Mouse (Mus musculus) thymus, adult 2 months (tissue): Measurements from ENCODE around the gene Tubg2. TPM values are rescaled to one million over a fixed set of nuclear protein-coding genes. Genes with fewer than 3 reads are reported as not detected.

Experiments
- DNase-seq: peaks from one replicate; pipeline ENCODE4 v3.0.0; 2021
- H3K27ac ChIP-seq: fragments of 200-500 bp; 2 replicates; pipeline ENCODE4 v1.5.1; 2012; ENCODE audit warnings: low read length, control low read depth; ENCODE audit not compliant: control insufficient read depth, insufficient read depth
- H3K27me3 ChIP-seq: fragments of 200-500 bp; 2 replicates; pipeline ENCODE4 v1.6.1; 2012; ENCODE audit warnings: mild to moderate bottlenecking, low read length, moderate library complexity, mixed read lengths; ENCODE audit not compliant: control insufficient read depth, insufficient read depth
- H3K36me3 ChIP-seq: fragments of 200-500 bp; 2 replicates; pipeline ENCODE4 v1.6.1; 2012; ENCODE audit warnings: mild to moderate bottlenecking, low read length, moderate library complexity; ENCODE audit not compliant: control insufficient read depth, insufficient read depth
- H3K4me1 ChIP-seq: fragments of 200-500 bp; replicated peaks from 2 replicates; pipeline ENCODE4 v1.6.1; 2012; ENCODE audit warnings: low read length; ENCODE audit not compliant: control insufficient read depth, insufficient read depth
- H3K4me3 ChIP-seq: fragments of 200-500 bp; 2 replicates; pipeline ENCODE4 v1.5.1; 2012; ENCODE audit warnings: mild to moderate bottlenecking, low read length, control low read depth, moderate library complexity; ENCODE audit not compliant: control insufficient read depth, insufficient read depth
- CTCF ChIP-seq: fragments of 200-500 bp; IDR thresholded peaks from 2 replicates; pipeline ENCODE4 v1.5.1; 2012; ENCODE audit warnings: mild to moderate bottlenecking, control low read depth, low read length, moderate library complexity, borderline replicate concordance; ENCODE audit not compliant: control insufficient read depth, poor library complexity, insufficient read depth; ENCODE audit errors: extremely low read depth
- POLR2A ChIP-seq: fragments of 200-500 bp; IDR thresholded peaks from 2 replicates; pipeline ENCODE4 v1.6.1; 2012; ENCODE audit warnings: mild to moderate bottlenecking, low read length, control low read depth, moderate library complexity; ENCODE audit not compliant: control insufficient read depth, poor library complexity, insufficient read depth; ENCODE audit errors: extremely low read depth
- WGBS: fragments of 180-500 bp; shearing (Covaris S2); methylation state at CpG from one replicate; pipeline ENCODE4 v1.1.7; 2018; 5-methylcytosine and 5-hydroxymethylcytosine counted together
- polyA plus RNA-seq: library from polyadenylated mRNA; depleted of rRNA; stranded (reverse); fragments of >200 nt; gene quantifications from 2 replicates; pipeline ENCODE4 v1.2.3, GENCODE M21; 2012

Gene Tubg2
- polyA plus RNA-seq, 1 experiment = 3.3 TPM

GRCm38 (mm10) chr11:101127075-101127474 lies 28.6 kb upstream of the Tubg2 start:
- Histone ChIP-seq H3K4me1 (0 out of 2 replicates have a peak, but pooled peaks cover 2% of the 10 kb centered on the region), H3K27ac (no peak overlapping the region), H3K27me3 (no peaks in the 10 kb centered on the region), H3K4me3 (no peak overlapping the region), H3K36me3 (peaks cover 12% of the 10 kb centered on the region)
- DNase-seq = no peak
- WGBS = 100% methylated on average over 1 of the region's 1 CpGs
- TF ChIP-seq POLR2A (no peak), CTCF (no peak)

- H3K4me3 ChIP-seq = no peak overlapping the region
- H3K27ac ChIP-seq = no peak overlapping the region
- no peak for DNase-seq
- 87% methylated on average over 11 of the region's 11 CpGs for WGBS
- H3K36me3 ChIP-seq = peaks cover 12% of the 10 kb centered on the region
- 0 out of 2 replicates have a peak, but pooled peaks cover 2% of the 10 kb centered on the region for H3K4me1 ChIP-seq
- H3K27me3 ChIP-seq = no peaks in the 10 kb centered on the region
- TF ChIP-seq CTCF = no peak
- no peak for TF ChIP-seq POLR2A
Observed at GRCm38 (mm10) chr11:101128996-101129577, 26.6 kb upstream of the Tubg2 start.

GRCm38 (mm10) chr11:101130056-101130756 lies 25.5 kb upstream of the Tubg2 start:
- Histone ChIP-seq H3K36me3 (peaks cover 12% of the 10 kb centered on the region), H3K27ac (no peak overlapping the region), H3K27me3 (no peaks in the 10 kb centered on the region), H3K4me1 (0 out of 2 replicates have a peak, but pooled peaks cover 2% of the 10 kb centered on the region), H3K4me3 (no peak overlapping the region)
- WGBS = 65% methylated on average over 18 of the region's 18 CpGs
- TF ChIP-seq CTCF (no peak), POLR2A (no peak)
- no peak for DNase-seq

- Histone ChIP-seq H3K27ac (no peak overlapping the region), H3K4me3 (no peak overlapping the region), H3K36me3 (peaks cover 3% of the 10 kb centered on the region), H3K27me3 (no peaks in the 10 kb centered on the region), H3K4me1 (0 out of 2 replicates have a peak, but pooled peaks cover 2% of the 10 kb centered on the region)
- DNase-seq = no peak
- TF ChIP-seq CTCF (no peak), POLR2A (no peak)
- WGBS = 82% methylated on average over 2 of the region's 2 CpGs
Observed at GRCm38 (mm10) chr11:101131187-101131586, 24.5 kb upstream of the Tubg2 start.

GRCm38 (mm10) chr11:101131701-101132100 lies 24.0 kb upstream of the Tubg2 start:
- Histone ChIP-seq H3K27ac (no peak overlapping the region), H3K4me3 (no peak overlapping the region), H3K27me3 (no peaks in the 10 kb centered on the region), H3K4me1 (0 out of 2 replicates have a peak, but pooled peaks cover 2% of the 10 kb centered on the region), H3K36me3 (no peaks in the 10 kb centered on the region; the same call in 1 of the 2 replicates)
- WGBS = 99% methylated on average over 6 of the region's 6 CpGs
- no peak for TF ChIP-seq CTCF
- no peak for TF ChIP-seq POLR2A
- no peak for DNase-seq

- H3K36me3 ChIP-seq = no peaks in the 10 kb centered on the region
Observed at GRCm38 (mm10) chr11:101133037-101133436, 22.7 kb upstream of the Tubg2 start.

More at GRCm38 (mm10) chr11:101133037-101133436, 22.7 kb upstream of the Tubg2 start:
- Histone ChIP-seq H3K4me3 (no peak overlapping the region), H3K27ac (no peak overlapping the region), H3K27me3 (no peaks in the 10 kb centered on the region), H3K4me1 (0 out of 2 replicates have a peak, but pooled peaks cover 2% of the 10 kb centered on the region)
- 62% methylated on average over 12 of the region's 12 CpGs for WGBS
- DNase-seq = no peak
- TF ChIP-seq CTCF = no peak
- no peak for TF ChIP-seq POLR2A
